Mouse (Mus musculus) cerebellum, adult 2 months (tissue): ENCODE data around the gene Cryl1.

Source experiments
- CTCF ChIP-seq: fragments of 200-500 bp; IDR thresholded peaks from 2 replicates; pipeline ENCODE4 v1.5.1; 2011; ENCODE audit warnings: low read depth, mild to moderate bottlenecking, control low read depth, low read length, moderate library complexity, borderline replicate concordance; ENCODE audit not compliant: insufficient read depth
- POLR2A ChIP-seq: fragments of 200-500 bp; IDR thresholded peaks from 2 replicates; pipeline ENCODE4 v1.6.1; 2011; ENCODE audit warnings: low read length, control low read depth, borderline replicate concordance; ENCODE audit not compliant: insufficient read depth

DNA sequence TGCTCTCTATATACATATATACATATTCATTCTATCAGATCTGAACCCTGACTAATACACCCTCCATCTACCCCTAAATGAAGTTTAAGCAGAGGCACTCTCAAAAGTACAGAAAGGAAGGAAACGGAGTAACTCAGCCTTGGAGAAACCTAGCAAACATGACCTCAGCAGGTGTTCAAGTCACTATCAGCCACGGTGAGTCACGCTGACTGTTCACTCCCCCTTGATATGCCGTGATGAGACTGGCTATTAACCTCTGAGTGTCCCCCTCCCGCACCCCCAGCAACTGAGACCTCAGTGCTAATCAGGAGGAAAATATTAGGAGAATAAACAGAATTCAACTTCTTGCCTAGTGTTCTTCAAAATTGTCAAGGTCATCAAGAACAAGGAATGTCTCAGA lies 12.7 kb downstream of the Cryl1 start:
- TF ChIP-seq POLR2A, result no peak
- TF ChIP-seq CTCF, result no peak
